Mouse (Mus musculus) neural tube, embryonic 10.5 days (tissue): Measurements from ENCODE around the gene Trp63.
A peak's percentile ranks its signal among the peaks of the same experiment; 100 is the strongest.

Source experiments
- DNase-seq: peaks from one replicate; pipeline ENCODE4 v3.0.0-alpha.2; 2017; ENCODE audit warnings: low spot score; ENCODE audit errors: extremely low spot score

Trp63 gene

DNA sequence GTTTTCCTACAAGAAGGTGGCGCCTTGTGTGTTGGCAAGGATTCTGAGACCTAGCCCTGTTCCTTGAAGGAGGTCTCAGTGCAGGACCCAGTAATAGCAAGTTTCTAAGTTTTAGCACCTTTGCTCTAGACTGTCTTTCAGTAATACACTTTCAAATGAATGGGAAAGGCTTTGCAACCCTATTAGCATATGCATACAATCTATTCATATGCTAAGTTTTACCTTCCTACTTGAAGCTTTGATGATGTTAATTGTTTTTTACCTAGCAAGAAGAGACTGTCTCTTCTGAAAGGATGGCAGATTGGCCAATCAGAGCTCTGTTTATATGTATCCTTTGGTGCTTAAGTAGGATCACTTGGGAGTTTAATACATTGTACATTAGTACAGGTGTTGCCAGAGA lies 187.9 kb downstream of the Trp63 start:
- DNase-seq, result no peak

- DNase-seq, result no peak
Observed at GRCm38 (mm10) chr16:25875681-25876080, 192.1 kb downstream of the Trp63 start.

- no peak for DNase-seq
Observed at GRCm38 (mm10) chr16:25877416-25877965, 193.9 kb downstream of the Trp63 start.

DNA sequence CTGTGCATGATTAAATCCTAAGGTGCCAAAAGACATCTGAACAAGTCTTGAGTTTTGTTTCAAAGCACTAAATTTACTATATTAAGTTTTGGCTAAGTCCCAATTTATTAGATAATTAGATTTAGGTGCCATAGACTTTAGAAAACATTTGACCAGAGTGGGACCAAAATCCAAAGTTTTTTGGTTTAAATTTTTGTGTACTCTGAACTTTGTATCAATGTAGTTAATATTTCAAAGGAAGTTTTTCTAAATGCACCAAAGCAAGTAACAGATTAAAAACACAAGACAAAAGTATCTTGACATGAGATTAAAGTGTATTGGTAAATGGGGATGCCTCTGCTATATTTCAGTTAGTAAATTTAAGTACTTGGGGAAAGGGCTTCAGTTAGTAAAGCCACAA lies 194.6 kb downstream of the Trp63 start:
- DNase-seq, result no peak

DNA sequence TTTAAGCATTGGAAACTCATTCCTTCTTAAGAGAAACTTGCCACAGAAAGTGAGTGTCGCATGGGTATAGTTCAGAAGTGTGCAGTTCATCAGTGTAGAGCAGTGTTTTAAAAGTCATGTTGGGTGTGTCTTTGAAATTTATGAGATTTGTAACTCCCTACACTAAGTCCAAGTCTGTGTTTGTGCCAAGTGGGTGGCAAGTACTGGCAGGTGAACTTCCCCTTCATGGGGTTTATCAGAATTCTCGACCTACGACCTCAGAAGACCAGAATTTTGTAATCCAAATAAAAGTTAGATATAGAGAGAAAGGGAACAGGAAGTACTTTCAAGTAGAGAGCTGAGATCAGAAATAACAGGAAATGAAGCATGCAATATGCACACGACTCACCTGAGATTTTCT lies 215.5 kb downstream of the Trp63 start:
- DNase-seq, result no peak

GRCm38 (mm10) chr16:25899657-25900056 lies 216.1 kb downstream of the Trp63 start:
- DNase-seq, result no peak

DNA sequence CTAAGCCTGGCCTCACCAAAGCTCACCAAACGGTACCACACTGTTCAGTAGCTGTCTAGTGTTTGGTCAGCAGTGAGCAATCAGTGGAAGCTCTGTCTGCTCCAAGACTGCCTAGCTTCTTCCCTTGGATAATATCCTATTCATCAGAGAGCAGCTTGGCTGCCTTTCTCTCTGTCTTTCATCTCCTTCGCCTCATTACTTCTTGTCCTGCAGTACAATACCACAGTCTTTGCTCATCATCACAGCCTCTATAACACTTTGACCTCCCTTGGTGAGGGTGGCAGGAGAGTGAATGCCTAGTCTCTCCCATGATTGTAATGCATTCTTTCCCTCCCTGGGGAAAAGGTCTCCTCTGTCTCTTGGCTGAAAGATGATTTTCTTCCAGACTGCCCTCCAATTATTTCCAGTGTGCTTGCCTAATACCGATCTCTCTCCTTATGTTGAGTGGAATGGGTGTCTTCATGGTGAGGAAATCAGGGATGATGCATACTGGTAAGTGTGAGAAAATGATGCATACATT lies 216.9 kb downstream of the Trp63 start:
- DNase-seq, result peak; percentile 14

GRCm38 (mm10) chr16:25912185-25912584 lies 228.6 kb downstream of the Trp63 start:
- no peak for DNase-seq

- DNase-seq, result no peak
Observed at GRCm38 (mm10) chr16:25934181-25934580, 250.6 kb downstream of the Trp63 start.
